Mouse (Mus musculus) urinary bladder, postnatal 36 days (tissue): ENCODE measurements around the gene Snrpe.

ENCODE experiments used
- DNase-seq, 2 experiments: peaks; one replicate each; pipeline ENCODE4 v3.0.0; 2022; ENCODE audit warnings: low spot score in 2 of 2, mixed read lengths in 1 of 2

Snrpe gene

DNA sequence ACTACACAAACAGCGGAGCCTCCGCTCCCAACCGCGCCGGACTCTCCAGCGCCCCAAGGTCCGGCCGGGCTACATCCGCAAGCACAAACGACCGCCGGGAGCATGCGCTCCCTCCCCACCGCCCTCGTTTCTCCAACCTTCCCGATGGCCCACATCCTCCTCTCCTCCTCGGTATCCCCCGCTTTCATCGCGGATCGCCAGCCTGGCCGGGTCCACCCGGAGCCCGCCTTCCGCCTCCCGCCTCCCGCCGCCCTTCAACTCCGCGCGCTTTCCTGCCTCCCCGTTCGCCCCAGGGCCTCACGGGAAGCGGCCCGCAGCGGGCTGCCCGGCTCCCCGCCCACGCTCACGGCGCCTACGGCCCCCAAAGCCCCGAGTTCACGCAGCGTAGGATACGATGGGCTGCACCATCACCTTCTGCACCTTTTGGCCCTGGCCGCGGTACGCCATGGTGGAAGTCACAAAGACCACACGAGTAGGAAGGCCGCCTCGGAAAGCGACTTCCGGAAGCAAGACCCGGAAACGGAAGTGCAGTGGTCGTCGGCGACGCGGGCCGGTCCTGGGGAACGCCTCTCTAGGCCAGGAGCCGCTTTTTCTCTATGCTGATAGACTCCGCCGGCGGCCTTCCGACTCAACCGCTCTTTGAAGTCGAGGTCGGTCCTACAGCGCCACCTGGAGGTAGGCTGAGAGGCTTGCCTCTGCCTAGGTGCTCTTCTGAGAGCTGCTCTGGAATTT is at the start of gene Snrpe:
Gene Snrpe (minus strand): TSS at position 521 of the 732 bp plus-strand sequence.
- peak; percentile 86 to 95 for DNase-seq

DNA sequence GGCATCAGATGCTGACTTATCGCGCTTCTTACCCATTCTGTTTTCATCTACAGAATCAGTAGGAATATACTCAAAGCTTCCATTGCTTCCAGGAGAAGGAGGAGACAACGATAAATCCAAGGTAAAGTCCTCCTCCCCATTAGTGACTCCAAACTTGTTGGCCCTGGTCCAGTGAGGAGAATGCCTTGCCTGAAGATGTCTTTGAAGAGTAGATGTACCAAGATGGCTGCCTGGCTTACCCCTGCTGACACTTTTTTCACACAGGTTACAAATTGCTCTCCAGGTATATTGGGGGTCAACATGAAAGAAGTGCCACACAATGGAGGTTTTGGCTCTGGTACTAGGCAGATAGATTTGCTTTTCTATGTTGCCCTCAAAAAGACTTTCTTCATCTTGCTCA is 48.8 kb upstream of the Snrpe start:
- no peak for DNase-seq

DNA sequence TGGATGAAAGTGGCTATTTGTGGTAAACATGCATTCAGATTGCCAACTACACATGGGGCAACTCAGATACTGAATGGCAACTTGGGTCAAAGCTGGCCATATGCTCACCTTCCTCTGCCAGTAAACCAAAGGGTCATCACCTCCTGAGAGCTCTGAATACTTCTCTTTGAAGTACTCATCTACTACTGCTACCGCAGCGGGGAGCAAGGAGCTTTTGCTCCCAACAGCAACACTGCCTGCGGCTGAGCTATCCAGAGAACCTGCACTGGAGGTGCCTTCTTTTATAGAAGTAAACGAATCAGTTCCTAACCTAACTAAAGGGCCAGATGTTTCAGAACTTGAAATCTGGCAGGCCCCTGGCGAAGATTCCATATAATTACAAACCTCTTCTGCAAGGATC is 46.7 kb upstream of the Snrpe start:
- no peak for DNase-seq

DNA sequence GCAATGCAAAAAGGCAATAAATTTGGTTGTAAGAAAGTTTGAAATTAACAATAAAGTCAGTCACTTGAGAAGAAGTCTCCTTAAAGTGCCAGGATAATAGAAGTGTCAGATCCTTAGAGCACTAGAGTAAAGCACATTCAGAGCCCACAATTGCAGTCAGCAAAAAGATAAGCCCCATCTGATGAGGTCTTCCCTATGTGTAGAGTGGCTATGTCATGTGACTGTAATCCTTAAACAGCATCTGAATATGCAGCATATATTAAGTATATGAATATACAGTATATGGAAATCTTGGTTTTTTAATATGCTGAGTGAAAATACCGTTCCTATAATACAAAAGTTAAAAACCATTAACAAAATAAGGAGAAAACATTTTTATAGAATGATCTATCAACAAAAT is 42.9 kb upstream of the Snrpe start:
- DNase-seq, result no peak

DNA sequence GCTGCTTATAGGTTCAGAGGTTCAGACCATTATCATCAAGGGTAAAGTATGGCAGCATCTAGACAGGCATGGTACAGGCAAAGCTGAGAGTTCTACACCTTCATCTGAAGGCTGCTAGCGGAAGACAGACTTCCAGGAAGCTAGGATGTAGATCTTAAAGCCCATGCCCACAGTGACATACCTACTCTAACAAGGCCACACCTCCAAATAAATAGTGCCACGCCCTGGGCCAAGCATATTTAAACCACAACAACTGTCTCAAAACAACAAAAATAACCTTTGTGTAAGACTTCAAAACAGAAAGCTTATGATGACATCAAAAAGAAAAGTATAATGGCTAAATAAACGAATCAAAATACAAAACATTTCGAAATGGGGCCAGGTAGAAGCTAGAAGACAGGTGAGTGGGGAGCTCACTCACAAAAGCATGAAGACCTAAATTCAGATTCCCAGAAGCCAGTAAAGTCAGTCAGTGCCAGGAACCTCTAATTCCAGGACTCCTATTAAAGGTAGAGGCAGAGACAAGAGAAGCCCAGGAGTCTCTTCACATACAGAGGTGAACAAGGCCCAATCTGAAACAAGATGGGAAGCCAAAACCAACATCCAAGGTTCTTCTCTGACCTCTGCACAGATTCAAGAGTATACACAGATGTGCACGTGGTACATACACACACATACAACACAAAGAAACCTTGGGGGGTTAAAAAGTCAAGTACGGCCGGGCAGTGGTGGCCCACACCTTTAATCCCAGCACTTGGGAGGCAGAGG is 40.4 kb upstream of the Snrpe start:
- no peak for DNase-seq

DNA sequence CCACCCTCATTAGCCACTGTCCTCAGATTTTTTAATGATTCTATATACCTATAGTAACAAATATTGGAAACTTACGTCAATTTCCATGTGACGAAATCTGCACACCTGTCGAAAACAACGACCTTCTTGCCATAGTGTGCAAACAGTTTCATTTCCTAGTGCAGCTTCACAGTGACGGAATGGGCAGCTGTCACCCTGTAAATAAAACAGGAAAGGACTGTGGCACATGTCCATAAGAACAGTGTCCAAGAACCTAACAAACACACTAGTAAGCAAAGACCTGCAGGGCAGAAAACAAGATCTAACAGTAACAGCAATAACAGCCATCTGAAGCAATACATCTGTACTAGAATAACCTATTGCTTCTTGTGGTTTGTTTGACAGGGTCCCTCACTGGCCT is 35.6 kb upstream of the Snrpe start:
- DNase-seq, result no peak

DNA sequence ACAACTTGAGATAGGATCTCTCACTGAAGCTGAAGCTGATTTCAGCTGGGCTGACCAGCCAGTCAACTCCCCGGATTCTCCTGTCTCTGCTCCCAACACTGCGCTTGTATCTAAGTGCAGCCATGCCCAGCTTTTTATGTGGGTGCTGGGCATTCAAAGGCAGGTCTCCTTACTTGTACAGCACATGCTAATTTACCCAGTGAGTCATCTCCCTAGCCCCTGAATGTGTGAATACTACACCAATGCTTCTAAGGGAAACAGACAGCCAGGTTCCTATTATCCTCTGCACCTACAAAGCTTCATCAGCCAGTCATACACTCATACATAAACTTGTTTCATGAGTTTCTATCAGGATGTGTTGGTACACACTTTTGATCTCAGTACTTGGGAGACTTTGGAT is 31.1 kb upstream of the Snrpe start:
- DNase-seq, result no peak

DNA sequence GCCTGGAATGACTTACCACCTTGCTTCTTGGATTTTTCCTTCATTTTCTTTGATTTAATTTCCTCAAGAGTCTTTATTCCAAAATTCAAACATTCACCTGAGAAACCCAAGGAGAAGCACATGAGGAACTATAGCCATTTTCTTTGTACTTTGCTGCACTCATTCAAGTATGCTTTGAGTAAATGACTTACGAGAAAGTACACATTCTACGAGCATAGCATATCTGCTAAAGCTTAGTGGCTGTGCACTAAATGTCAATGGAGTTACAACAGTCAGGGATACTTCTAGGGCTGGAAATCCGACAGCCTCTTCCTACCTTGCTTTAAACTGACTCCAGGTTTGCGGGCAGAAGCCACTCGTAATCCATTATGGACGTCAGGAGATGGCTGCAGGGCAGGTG is 28.4 kb upstream of the Snrpe start:
- DNase-seq, result no peak

DNA sequence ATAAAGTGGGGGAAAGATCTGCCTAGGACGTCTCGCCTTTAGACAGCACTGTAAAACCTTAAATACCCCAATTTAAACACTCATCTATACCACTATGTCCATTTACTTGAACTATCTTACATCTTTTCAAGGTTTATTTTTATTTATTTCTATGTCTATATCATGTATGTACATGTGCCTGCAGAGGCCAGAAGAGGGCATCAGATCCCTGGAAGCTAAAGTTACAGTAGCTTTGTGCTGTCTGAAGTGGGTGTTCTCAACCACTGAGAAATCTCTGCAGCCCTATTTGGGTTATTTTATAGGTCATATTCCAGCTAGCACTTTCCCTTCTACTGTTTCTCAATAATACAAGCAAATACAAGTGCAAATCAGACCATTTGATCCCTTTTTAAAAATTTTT is 22.1 kb upstream of the Snrpe start:
- DNase-seq, result no peak

DNA sequence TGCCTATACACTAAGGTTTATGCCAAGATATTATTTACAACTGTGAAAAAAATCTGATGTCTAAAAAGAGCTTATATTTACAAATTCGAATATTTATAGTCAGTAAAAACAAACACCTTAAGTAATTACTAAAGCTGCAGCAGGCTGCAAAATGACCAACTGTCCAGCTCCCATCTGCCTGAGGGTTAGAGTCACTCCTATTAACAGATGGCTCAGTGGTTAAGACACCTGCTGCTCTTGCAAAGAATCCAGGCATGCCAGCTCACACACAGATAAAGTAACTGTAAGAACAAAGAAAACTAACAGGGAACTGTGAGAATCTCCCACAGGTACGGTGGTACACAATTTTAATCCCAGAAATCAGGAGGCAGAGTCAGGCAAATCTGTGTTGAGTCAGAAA is 15.0 kb upstream of the Snrpe start:
- no peak for DNase-seq

DNA sequence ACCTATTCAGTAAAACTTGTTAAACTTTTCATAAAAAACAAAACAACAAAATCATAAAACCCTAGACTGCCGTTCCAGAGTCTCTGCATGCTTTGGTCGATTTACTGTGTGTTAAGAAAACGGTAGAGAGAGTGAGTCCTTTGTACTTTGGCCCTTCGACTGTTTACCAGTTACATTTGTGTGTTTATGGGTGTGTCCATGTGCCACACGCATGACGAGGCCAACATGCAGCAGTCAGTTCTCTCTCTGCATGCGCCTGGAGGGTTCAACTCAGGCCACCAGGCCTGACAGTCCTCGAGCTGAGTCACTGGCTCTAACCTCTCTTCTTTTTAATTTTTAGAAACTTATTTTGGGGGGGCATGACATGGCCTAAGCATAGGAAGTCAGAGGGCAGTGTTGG is 8.2 kb upstream of the Snrpe start:
- DNase-seq, result no peak

DNA sequence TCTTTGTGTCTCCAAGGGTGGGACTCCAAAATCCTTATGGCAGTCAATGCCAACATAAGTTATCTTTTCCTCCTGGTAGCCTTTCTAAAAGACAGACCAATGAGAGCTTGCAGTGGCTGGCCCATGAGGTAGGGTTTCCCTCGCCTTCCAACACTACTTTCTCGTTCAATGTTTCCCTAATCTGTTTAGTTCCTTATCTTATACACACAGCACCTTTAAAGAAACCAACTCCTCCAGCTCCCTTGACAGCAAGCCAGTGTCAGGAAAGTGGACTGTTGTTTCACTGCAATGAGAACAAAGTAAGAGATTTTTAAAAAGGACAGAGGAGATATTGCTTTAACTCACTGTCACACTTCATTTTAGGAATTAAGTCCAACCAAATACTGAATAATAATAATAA is 7.8 kb upstream of the Snrpe start:
- no peak for DNase-seq

DNA sequence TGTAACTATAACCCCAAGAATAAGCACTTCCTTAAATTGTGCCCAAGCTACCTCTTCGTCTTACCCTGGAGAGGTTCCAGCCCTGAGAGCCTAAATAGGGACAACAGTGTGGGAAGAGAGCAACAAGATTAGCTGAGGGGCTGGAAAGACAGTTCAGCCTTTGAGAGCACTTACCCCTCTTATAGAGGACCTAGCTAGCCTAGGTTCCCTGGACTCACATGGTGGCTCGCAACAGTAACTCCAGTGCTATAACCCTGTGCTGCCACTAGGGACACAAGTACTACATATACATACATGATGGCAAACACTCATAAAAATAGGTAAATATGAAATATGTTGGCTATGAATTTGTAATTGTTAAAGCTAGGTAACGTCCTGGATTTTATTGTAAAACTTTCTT is 3.7 kb upstream of the Snrpe start:
- no peak for DNase-seq

DNA sequence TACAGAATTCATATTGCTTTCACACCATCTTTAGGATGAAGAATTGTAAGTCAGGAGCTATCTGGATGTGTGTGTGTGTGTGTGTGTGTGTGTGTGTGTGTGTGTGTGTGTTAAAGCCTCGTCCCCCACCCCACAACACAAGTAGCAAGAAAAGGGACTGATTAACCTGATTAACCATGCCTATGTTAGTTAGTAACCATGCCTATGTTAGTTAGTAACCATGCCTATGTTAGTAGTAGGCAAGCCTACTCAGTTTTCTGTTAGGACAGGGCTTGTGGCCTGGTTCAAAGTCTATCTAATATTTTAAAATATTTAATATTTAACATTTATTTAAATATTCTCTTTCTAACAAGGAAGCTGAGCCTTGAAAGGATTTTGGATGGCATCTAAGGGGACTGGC is 1.3 kb upstream of the Snrpe start:
- DNase-seq, result no peak

DNA sequence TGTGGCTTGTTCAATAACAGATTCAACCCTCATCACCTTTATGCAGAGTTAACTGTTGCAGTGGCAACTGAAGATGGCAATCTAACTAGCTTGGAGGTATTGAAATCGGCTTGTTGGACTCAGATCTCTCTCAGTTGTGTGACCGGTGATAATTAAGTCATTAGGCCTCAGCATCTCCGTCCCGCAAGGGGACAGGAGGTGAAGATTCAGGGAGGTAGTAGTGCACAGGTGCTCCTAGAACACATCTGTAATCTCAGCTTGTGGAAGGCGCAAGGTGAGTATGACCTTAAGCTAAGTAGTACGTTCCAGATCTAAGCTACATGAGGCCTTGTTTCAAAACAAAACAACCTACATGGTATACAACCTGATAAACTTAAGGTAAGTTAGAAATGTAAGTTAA is 510 bp upstream of the Snrpe start:
- no peak for DNase-seq

DNA sequence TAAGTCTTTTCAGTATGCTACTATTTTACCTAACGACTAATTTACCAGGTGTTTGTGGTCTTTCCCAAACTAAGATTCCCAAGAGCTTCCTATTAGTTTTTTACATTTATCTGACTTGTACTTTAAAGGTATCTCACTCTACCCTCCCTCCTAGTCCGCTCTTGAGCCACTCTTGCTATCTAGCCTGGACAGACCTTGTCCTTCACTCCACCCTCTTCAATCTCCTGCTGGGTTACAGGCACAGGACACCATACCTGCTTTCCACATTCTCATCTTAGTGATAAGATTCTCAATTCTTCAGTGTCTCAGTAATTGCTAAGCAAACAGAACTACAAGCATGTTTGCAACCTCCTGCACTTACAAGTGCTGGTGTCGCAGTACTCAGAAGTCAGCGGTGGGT is 6.9 kb downstream of the Snrpe start:
- no peak for DNase-seq

DNA sequence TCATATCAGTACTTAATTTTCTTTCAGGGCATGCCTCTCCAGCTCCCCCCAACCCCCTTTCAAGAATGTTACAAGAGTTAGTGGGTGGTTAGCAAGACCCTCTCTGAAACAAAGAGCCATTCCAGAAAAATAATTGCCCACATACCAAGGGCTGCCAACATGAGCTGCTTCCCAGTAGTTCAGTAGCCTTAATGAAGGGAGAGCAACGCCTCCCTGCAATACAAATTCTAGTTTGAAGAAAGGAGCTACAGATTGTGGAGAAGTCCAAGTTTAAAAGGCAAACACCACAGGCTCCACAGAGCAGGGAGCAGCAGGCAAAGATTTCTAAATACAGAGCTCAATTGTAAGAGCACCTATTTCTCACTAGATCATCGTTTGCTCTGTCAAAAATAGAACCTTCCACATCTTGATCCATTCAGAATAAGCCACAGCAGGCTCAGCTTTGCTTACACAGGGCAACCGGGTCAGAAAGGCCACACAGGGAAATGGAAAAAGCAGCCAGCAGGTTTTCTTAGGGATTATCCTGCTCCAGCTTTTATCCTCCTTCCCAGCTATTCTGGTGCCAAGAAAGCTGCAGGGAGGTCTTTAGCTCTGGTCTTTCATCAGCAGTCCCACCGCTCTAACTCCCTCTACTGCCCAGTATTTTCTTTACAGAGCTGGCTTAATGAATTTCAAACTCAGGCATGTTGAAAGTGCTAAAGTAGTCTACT is 13.6 kb downstream of the Snrpe start:
- DNase-seq, result no peak

DNA sequence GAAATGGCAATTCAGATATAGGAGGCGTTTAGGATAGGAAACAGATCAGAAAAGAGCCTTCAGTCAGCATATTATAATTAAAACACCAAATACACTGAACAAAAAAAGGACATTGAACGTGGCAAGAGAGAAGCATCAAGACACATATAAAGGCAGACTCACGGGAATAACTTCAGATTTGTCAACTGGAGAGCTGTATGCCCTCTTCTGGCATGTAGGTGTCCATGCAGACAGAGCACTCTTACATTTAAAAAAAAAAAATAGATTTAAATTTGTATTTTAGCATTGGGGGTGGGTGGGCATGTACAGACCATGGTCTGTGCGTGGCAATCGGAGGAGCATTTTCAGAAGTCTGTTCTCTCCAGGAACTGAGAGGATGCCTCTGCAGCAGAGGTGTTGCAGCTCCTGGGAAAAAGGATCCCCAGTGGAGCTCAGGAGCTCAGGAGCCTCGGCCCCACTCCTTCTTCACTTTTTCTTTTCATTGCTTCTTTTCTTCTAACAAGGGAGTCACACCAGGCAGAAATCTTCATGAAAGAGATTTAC is 24.0 kb downstream of the Snrpe start:
- DNase-seq, result no peak

DNA sequence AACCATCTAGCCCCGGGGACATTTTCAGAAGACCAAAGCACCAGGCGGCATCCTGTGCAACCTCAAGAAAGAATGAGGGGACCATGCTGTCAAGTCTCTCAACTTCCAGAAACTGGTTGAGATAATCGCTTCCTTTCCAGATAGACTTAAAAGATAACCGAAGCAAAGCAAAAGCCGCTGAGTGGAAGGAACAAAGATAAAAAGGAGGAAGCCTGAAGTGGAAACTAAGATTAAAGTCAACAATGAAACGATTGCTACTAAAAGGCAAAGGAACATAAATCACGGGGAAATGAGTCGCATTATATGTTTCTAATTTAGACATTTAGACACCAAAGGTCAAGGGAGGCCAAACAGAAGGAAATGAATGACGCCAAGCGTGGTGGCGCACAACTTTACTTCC is 38.8 kb downstream of the Snrpe start:
- no peak for DNase-seq
